Mouse (Mus musculus) left cerebral cortex, adult 6 months (tissue): ENCODE measurements around the gene Vmn1r221. TPM values are rescaled to one million over a fixed set of nuclear protein-coding genes. Genes with fewer than 3 reads are reported as not detected.

Experiments
- long read RNA-seq, 2 experiments: library from polyadenylated mRNA; unstranded; transcript quantifications; one replicate each; pipeline ENCODE4 v2.0.0; 2019 to 2020
- polyA plus RNA-seq: library from polyadenylated mRNA; unstranded; fragments of <200 nt; fragmentation: Nextera tagmentation; gene quantifications from 2 replicates; pipeline ENCODE4 v1.2.3, GENCODE M21; 2021

Gene Vmn1r221
- polyA plus RNA-seq = not detected in 2 replicates
- long read RNA-seq, experiment 1 = 0 reads
- long read RNA-seq, experiment 2 = 0 reads

DNA sequence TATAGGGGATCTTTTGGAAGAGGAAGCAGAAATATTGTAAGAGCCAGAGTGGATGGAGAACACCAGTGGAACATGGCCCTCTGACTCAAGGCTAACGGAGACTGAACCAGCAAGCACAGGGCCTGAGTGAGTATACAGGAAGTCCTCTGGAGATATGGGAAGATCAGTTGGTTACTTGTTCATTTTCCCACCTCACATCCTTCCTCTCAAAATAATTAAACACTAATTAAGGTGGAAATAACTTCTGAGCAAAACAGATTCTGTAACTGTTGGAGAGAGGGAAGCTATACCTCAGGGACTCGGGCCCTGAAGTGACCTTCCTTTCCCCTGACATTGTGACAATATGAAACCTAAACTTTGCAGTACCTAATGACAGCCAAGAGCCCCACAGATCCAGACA lies at the start of gene Vmn1r221:
TSS of gene Vmn1r221 (plus strand) at position 301 of the 400 bp plus-strand sequence.

DNA sequence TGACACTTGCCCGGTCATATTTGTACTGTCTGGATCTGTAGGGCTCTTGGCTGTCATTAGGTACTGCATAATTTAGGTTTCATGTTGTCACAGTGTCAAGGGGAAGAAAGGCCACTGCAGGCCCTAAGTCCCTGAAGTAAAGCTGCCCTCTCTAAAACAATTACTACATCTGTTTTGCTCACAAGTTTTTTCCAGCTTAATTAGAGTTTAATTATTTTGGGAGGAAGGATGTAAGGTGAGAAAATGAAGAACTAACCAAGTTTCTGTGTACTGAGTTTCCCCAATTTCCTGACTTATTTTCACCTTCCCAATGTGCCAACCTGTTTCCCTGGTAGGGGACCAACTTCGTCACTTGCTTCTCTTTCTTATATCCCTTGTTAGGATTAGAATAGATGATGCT lies 26.1 kb upstream of the Vmn1r221 start, which contains the start of gene Vmn1r220:
TSS of gene Vmn1r220 (minus strand) at position 101 of the 400 bp plus-strand sequence.

DNA sequence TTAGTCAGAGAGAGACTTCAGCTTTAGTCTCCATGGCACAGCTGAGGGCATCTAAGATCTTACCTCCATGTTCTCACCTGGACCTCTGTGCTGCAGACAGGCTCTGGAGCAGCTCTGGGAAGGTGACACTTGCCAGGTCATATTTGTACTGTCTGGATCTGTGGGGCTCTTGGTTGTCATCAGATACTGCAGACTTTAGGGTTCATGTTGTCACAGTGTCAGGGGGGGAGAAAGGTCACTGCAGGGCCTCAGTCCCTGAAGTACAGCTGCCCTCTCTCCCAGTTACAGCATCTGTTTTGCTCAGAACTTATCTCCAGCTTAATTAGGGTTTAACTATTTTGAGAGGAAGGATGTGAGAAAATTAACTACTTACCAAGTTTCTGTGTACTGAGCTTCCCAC lies 21.9 kb downstream of the Vmn1r221 start, which contains the start of gene Vmn1r222:
TSS of gene Vmn1r222 (minus strand) at position 101 of the 400 bp plus-strand sequence.

DNA sequence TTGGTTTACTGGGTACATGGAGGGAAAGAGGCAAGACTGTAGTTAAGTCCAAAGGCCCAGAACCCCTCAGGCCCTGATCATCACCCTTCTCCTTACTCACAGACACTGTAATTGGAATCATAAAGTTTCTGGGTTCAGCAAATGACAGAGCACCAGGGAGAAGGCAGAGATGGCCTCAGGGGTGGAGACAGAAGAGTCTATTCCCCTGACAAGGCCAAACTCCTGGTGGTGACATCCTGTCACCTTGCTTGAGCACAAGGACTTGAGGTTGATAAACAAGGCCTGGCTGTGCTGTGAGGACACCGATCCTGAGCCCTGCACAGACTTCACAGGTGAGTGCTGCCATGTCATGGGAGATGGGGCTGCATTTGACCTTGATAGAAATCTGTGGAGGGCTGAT lies 32.9 kb downstream of the Vmn1r221 start, which contains the start of gene Vmn1r223:
TSS of gene Vmn1r223 (plus strand) at position 301 of the 400 bp plus-strand sequence.

Other genes with a start within 250 kb of the Vmn1r221 start
- not detected in 2 replicates for gene Vmn1r213, start 206.5 kb upstream of the Vmn1r221 start, polyA plus RNA-seq
- gene Vmn1r214, start 183.7 kb upstream of the Vmn1r221 start, polyA plus RNA-seq = not detected in 2 replicates
- not detected in 2 replicates for gene Vmn1r215, start 146.1 kb upstream of the Vmn1r221 start, polyA plus RNA-seq
- not detected in 2 replicates for gene Vmn1r217, start 95.9 kb upstream of the Vmn1r221 start, polyA plus RNA-seq
- gene Vmn1r218, start 81.0 kb upstream of the Vmn1r221 start, polyA plus RNA-seq = not detected in 2 replicates
- not detected in 2 replicates for gene Vmn1r219, start 54.8 kb upstream of the Vmn1r221 start, polyA plus RNA-seq
- gene Vmn1r220, start 26.2 kb upstream of the Vmn1r221 start, polyA plus RNA-seq = not detected in 2 replicates
- gene Vmn1r222, start 21.8 kb downstream of the Vmn1r221 start, polyA plus RNA-seq = not detected in 2 replicates
- not detected in 2 replicates for gene Vmn1r223, start 33.0 kb downstream of the Vmn1r221 start, polyA plus RNA-seq
- 11.4 and 15.5 TPM in 2 replicates for gene Zfp322a, start 155.1 kb downstream of the Vmn1r221 start, polyA plus RNA-seq
- gene Abt1, start 209.7 kb downstream of the Vmn1r221 start, polyA plus RNA-seq = 7.6 and 8.6 TPM in 2 replicates